Mouse (Mus musculus) B cell, adult 62 days (primary cell): ENCODE results near the gene Avpi1. TPM values are rescaled to one million over a fixed set of nuclear protein-coding genes. Genes with fewer than 3 reads are reported as not detected.

Experiments
- total RNA-seq: library from RNA; stranded (reverse); gene quantifications from 4 replicates; pipeline ENCODE4 v1.2.4, GENCODE M21; 2023

Gene Avpi1
- 3.8 to 4.8 TPM (median 4.2 TPM) in 4 replicates for total RNA-seq

GRCm38 (mm10) chr19:42128787-42129508 lies at the start of gene Avpi1:
Gene Avpi1 (minus strand): TSS chr19:42129059.

GRCm38 (mm10) chr19:42163764-42164163 lies 34.9 kb upstream of the Avpi1 start, which contains the start of gene Zfyve27:
Gene Zfyve27 (plus strand): TSS chr19:42163951.

GRCm38 (mm10) chr19:42147170-42147768 lies 18.4 kb upstream of the Avpi1 start, which contains the start of gene Marveld1:
Gene Marveld1 (plus strand): TSS chr19:42147400.

GRCm38 (mm10) chr19:42089748-42090595 lies 38.9 kb downstream of the Avpi1 start, which contains the start of gene Pi4k2a:
Gene Pi4k2a (plus strand): TSS chr19:42090470.

GRCm38 (mm10) chr19:42086166-42086565 lies 42.7 kb downstream of the Avpi1 start, which contains the start of gene Morn4:
Gene Morn4 (minus strand): TSS chr19:42086357.

Other genes starting within 250 kb of the Avpi1 start
- gene Rrp12, start 232.9 kb downstream of the Avpi1 start, total RNA-seq = 37.5 to 42.6 TPM (median 39.7 TPM) in 4 replicates
- 80.9 to 95.2 TPM (median 81.5 TPM) in 4 replicates for gene Pgam1, start 217.1 kb downstream of the Avpi1 start, total RNA-seq
- 43.1 to 47.9 TPM (median 46.8 TPM) in 4 replicates for gene Exosc1, start 195.6 kb downstream of the Avpi1 start, total RNA-seq
- 33.0 to 38.7 TPM (median 34.5 TPM) in 4 replicates for gene Zdhhc16, start 195.6 kb downstream of the Avpi1 start, total RNA-seq
- gene Mms19, start 147.9 kb downstream of the Avpi1 start, total RNA-seq = 73.0 to 88.4 TPM (median 77.2 TPM) in 4 replicates
- gene Ubtd1, start 147.3 kb downstream of the Avpi1 start, total RNA-seq = 4.8 to 7.0 TPM (median 5.7 TPM) in 4 replicates
- not detected in 4 replicates for gene Ankrd2, start 93.1 kb downstream of the Avpi1 start, total RNA-seq
- not detected in 4 replicates for gene Hoga1, start 83.4 kb downstream of the Avpi1 start, total RNA-seq
- gene 4933411K16Rik, start 76.8 kb downstream of the Avpi1 start, total RNA-seq = not detected in 4 replicates
- not detected in 4 replicates for gene Morn4, start 42.7 kb downstream of the Avpi1 start, total RNA-seq
- gene Pi4k2a, start 38.6 kb downstream of the Avpi1 start, total RNA-seq = 46.3 to 50.4 TPM (median 48.0 TPM) in 4 replicates
- 1.1 to 1.6 TPM (median 1.2 TPM) in 4 replicates for gene Marveld1, start 18.3 kb upstream of the Avpi1 start, total RNA-seq
- 80.0 to 88.4 TPM (median 86.0 TPM) in 4 replicates for gene Zfyve27, start 34.9 kb upstream of the Avpi1 start, total RNA-seq
- not detected in 4 replicates for gene Sfrp5, start 73.2 kb upstream of the Avpi1 start, total RNA-seq
- not detected in 4 replicates for gene Golga7b, start 118.5 kb upstream of the Avpi1 start, total RNA-seq